In the genomic region with DNA sequence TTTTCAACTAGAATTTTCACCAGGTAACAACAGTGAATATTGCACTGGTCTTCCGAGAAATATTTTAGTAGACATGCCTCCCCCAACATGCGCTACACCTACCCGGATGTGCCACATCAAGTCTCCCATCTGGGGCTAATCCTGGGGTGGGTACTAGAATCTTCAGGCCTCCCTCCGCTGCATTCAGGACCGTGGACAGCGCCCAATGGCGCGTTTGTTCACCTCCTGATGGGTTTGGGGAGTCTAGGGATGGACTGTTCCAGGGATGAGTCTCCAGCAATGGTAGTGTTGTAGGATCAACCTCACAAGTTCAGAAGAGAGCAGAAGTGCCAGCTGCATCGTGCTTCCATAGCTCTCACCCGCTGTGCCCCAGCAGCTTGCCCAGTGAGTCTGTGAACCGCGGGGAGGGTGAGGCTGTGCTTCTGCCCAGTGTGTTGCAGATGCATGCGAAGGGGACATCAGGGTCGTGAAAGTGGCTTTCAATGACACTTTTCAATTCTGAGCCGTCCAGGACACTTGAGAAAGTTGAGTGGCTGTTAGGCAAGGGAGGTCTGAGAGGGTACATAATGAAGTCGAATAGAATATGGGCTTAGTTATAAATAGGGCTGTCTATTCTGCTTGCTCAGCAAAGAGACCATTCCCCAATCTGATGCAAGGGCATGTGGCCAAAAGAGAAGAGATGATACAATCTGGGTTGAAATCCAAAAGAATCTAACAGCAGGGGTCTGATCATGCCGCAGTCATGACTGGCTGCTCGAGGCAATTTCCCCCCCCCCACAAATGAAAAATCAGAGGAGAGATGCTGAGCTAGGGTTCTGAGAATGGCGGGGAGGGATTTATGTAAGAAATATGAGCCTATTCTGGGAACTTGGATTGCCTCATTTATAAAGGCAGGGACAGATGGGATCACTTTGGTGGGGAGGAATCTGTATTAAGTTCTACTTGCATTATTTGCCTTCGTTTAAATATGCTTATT, we compare ENCODE assay signal across 10 mouse cellular contexts.
DNase-seq lines count a peak whose midpoint lies in the region; ATAC-seq lines count a peak whose summit lies in the region.
"Had no signal": no experiment of that assay in that cellular context is flagged by ENCODE, and none has a peak within 500 bp of the region (broad histone marks: within the 10 kb centered on the region; RNA-seq: fewer than 3 reads in every experiment).

No protein-coding gene starts in this region.

- H3K4me2 ChIP-seq in hindbrain, embryonic 13.5 days, result no peak overlapping the region
- H3K4me2 ChIP-seq in intestine, embryonic 15.5 days (replicated peaks), result no peak overlapping the region
- H3K4me2 ChIP-seq: midbrain, embryonic 12.5 days had no signal

- intact Hi-C loops in heart, postnatal 25 days (cut with DNase I), result no loop called here

- no peak overlapping the region for H3K4me3 ChIP-seq in hindbrain, embryonic 13.5 days
- no peak overlapping the region for H3K4me3 ChIP-seq in intestine, embryonic 15.5 days (replicated peaks)
- H3K4me3 ChIP-seq: midbrain, embryonic 12.5 days had no signal

- ATAC-seq in hindbrain, embryonic 13.5 days (ENCODE audit: low FRiP score), result peak; percentile 54; the same call in 1 of the 2 replicates
- no peak for ATAC-seq in intestine, embryonic 15.5 days

- no peaks in the 10 kb centered on the region for H3K27me3 ChIP-seq in hindbrain, embryonic 13.5 days
- H3K27me3 ChIP-seq in intestine, embryonic 15.5 days (replicated peaks), result no peaks in the 10 kb centered on the region
- H3K27me3 ChIP-seq: midbrain, embryonic 12.5 days had no signal

- H3K9ac ChIP-seq in hindbrain, embryonic 13.5 days, result no peak overlapping the region
- no peak overlapping the region for H3K9ac ChIP-seq in intestine, embryonic 15.5 days
- H3K9ac ChIP-seq: midbrain, embryonic 12.5 days had no signal

- DNase-seq in heart, postnatal 4 days, result peak; percentile 37
- DNase-seq in heart, postnatal 25 days (ENCODE audit: low spot score), result no peak
- peak; percentile 9 for DNase-seq in thymus, postnatal 4 days
- DNase-seq in thymus, adult 18-20 months, result no peak
- DNase-seq in frontal cortex, postnatal 25 days (ENCODE audit: low spot score in 2 of 2), result no peak
- DNase-seq in c-Kit-positive CD71-positive TER-119-positive erythroid progenitor cells, embryonic 14.5 days (ENCODE audit: low spot score), result no peak
- DNase-seq: cerebellum, adult 9-11 months had no signal

- H3K9me3 ChIP-seq in hindbrain, embryonic 13.5 days, result no peaks in the 10 kb centered on the region
- H3K9me3 ChIP-seq in intestine, embryonic 15.5 days, result no peaks in the 10 kb centered on the region
- H3K9me3 ChIP-seq: midbrain, embryonic 12.5 days had no signal

- no peaks in the 10 kb centered on the region for H3K36me3 ChIP-seq in hindbrain, embryonic 13.5 days
- no peaks in the 10 kb centered on the region for H3K36me3 ChIP-seq in intestine, embryonic 15.5 days
- H3K36me3 ChIP-seq: midbrain, embryonic 12.5 days had no signal

- peaks cover 8% of the 10 kb centered on the region; the same call in 1 of the 2 replicates for H3K4me1 ChIP-seq in hindbrain, embryonic 13.5 days (replicated peaks)
- no peaks in the 10 kb centered on the region for H3K4me1 ChIP-seq in intestine, embryonic 15.5 days (replicated peaks)
- H3K4me1 ChIP-seq: midbrain, embryonic 12.5 days had no signal

- H3K27ac ChIP-seq in hindbrain, embryonic 13.5 days, result peak overlapping the region; percentile 52; the same call in 1 of the 2 replicates
- H3K27ac ChIP-seq in intestine, embryonic 15.5 days, result no peak overlapping the region
- H3K27ac ChIP-seq: midbrain, embryonic 12.5 days had no signal

- 58% methylated on average over 20 of the region's 20 CpGs for WGBS in hindbrain, embryonic 13.5 days
- WGBS in intestine, embryonic 15.5 days, result 62% methylated on average over 20 of the region's 20 CpGs

Comparison
In these comparisons a context has a peak if more than half of its experiments do, and no peak if none do; other contexts are left out.
1. DNase-seq: peak in heart, postnatal 4 days (single experiment) and thymus, postnatal 4 days (single experiment); none in heart, postnatal 25 days (single experiment), thymus, adult 18-20 months (0 of 2), frontal cortex, postnatal 25 days (0 of 2) and c-Kit-positive CD71-positive TER-119-positive erythroid progenitor cells, embryonic 14.5 days (single experiment).